Mouse (Mus musculus) ES-E14 (cell line): Measurements from ENCODE around the gene Eif4g3. TPM values are rescaled to one million over a fixed set of nuclear protein-coding genes. Genes with fewer than 3 reads are reported as not detected.
A peak's percentile ranks its signal among the peaks of the same experiment; 100 is the strongest.

Experiments
- DNase-seq: peaks from one replicate; pipeline ENCODE4 v3.0.0-alpha.2; 2013; ENCODE audit warnings: low read depth, low spot score
- H3K27ac ChIP-seq: 2 replicates; pipeline ENCODE4 v1.5.1; 2012; ENCODE audit warnings: low read depth, mild to moderate bottlenecking, low read length, moderate library complexity, mixed read lengths; ENCODE audit not compliant: poor library complexity, insufficient read depth, severe bottlenecking
- H3K36me3 ChIP-seq: 2 replicates; pipeline ENCODE4 v1.6.1; 2012; ENCODE audit warnings: mild to moderate bottlenecking, low read length, moderate library complexity, mixed read lengths; ENCODE audit not compliant: control insufficient read depth, poor library complexity, insufficient read depth, severe bottlenecking
- H3K4me1 ChIP-seq, 2 experiments: fragments of 150-350 bp in 1 of 2; sonication (generic) in 1 of 2; 2 replicates each; pipeline ENCODE4 v1.6.1; 2012; ENCODE audit warnings: low read length in 2 of 2, mild to moderate bottlenecking in 1 of 2, mixed read lengths in 1 of 2; ENCODE audit not compliant: control insufficient read depth in 2 of 2, insufficient read depth in 2 of 2, poor library complexity in 1 of 2
- H3K4me3 ChIP-seq, 2 experiments: fragments of 150-350 bp in 1 of 2; sonication (generic) in 1 of 2; 2 replicates each; pipeline ENCODE4 v1.5.1; 2012; ENCODE audit warnings: low read length in 2 of 2, low read depth in 1 of 2, mild to moderate bottlenecking in 1 of 2, mixed read lengths in 1 of 2; ENCODE audit not compliant: insufficient read depth in 1 of 2, poor library complexity in 1 of 2, severe bottlenecking in 1 of 2
- H3K9ac ChIP-seq: 2 replicates; pipeline ENCODE4 v1.6.1; 2012; ENCODE audit warnings: low read depth, mild to moderate bottlenecking, low read length, mixed read lengths; ENCODE audit not compliant: poor library complexity, insufficient read depth, severe bottlenecking
- H3K9me3 ChIP-seq: fragments of 150-350 bp; sonication (generic); 2 replicates; pipeline ENCODE4 v1.6.1; 2012; ENCODE audit warnings: low read depth, mild to moderate bottlenecking, low read length; ENCODE audit not compliant: control insufficient read depth, insufficient read depth
- CHD2 ChIP-seq: IDR thresholded peaks from 2 replicates; pipeline ENCODE4 v1.6.1; 2014; ENCODE audit warnings: mild to moderate bottlenecking, low read depth, low read length, inconsistent platforms
- HCFC1 ChIP-seq: IDR thresholded peaks from 2 replicates; pipeline ENCODE4 v1.6.1; 2012; ENCODE audit warnings: low read length, inconsistent platforms, borderline replicate concordance; ENCODE audit not compliant: insufficient read depth
- MAFK ChIP-seq: IDR thresholded peaks from 2 replicates; pipeline ENCODE4 v1.6.1; 2014; ENCODE audit warnings: mild to moderate bottlenecking, low read depth, low read length, inconsistent platforms; ENCODE audit not compliant: insufficient read depth
- ZC3H11A ChIP-seq: IDR thresholded peaks from 2 replicates; pipeline ENCODE4 v1.6.1; 2012; ENCODE audit warnings: low read depth, mild to moderate bottlenecking, inconsistent platforms, low read length, borderline replicate concordance
- ZNF384 ChIP-seq: IDR thresholded peaks from 2 replicates; pipeline ENCODE4 v1.6.1; 2012; ENCODE audit warnings: low read depth, low read length, inconsistent platforms
- in situ Hi-C, 2 experiments: fragments of 600-800 bp; cut with MboI; formaldehyde crosslinking; loops; one replicate each; pipeline ENCODE4 v1.15.1; 2025; ENCODE audit warnings: low sequenced_read_pairs in 2 of 2, inconsistent platforms in 1 of 2; ENCODE audit not compliant: unreplicated experiment in 2 of 2
- total RNA-seq: library from RNA; depleted of rRNA; stranded (reverse); fragments of 300-350 nt; gene quantifications from 2 replicates; pipeline ENCODE4 v1.2.3, GENCODE M21; 2012

Eif4g3 gene
- total RNA-seq, 1 experiment, result 18.7 TPM

GRCm38 (mm10) chr4:138107441-138108409, 114.9 kb downstream of the Eif4g3 start:
- peaks cover 14% of the 10 kb centered on the region; the same call in 1 of the 2 replicates for H3K36me3 ChIP-seq

GRCm38 (mm10) chr4:138108541-138108940, 115.7 kb downstream of the Eif4g3 start:
- Histone ChIP-seq H3K9ac (no peak overlapping the region), H3K4me3 (no peak overlapping the region), H3K27ac (no peak overlapping the region), H3K9me3 (no peaks in the 10 kb centered on the region), H3K4me1 (no peaks in the 10 kb centered on the region), H3K36me3 (peaks cover 14% of the 10 kb centered on the region; the same call in 1 of the 2 replicates)
- DNase-seq, result no peak
- no peak for TF ChIP-seq HCFC1
- in situ Hi-C loops, result no loop called here

More at GRCm38 (mm10) chr4:138107441-138108409, 114.9 kb downstream of the Eif4g3 start:
- Histone ChIP-seq H3K9me3 (no peaks in the 10 kb centered on the region), H3K4me1 (no peaks in the 10 kb centered on the region), H3K9ac (no peak overlapping the region), H3K27ac (no peak overlapping the region), H3K4me3 (no peak overlapping the region)
- TF ChIP-seq HCFC1 (no peak), MAFK (no peak), ZC3H11A (peak; percentile 55; the same call in 1 of the 2 replicates)
- peak; percentile 66 for DNase-seq
- in situ Hi-C loops, result no loop called here

- Histone ChIP-seq H3K9ac (no peak overlapping the region), H3K4me3 (no peak overlapping the region), H3K4me1 (no peaks in the 10 kb centered on the region), H3K9me3 (no peaks in the 10 kb centered on the region), H3K36me3 (peaks cover 14% of the 10 kb centered on the region; the same call in 1 of the 2 replicates), H3K27ac (no peak overlapping the region)
- no peak for TF ChIP-seq ZC3H11A
- TF ChIP-seq CHD2, result no peak
- no peak for TF ChIP-seq ZNF384
- TF ChIP-seq HCFC1, result no peak
- no peak for TF ChIP-seq MAFK
- in situ Hi-C loops, result no loop called here
- DNase-seq, result no peak
These were observed 116.5 kb downstream of the Eif4g3 start for GRCm38 (mm10) chr4:138109332-138109731.

- Histone ChIP-seq H3K36me3 (peaks cover 9% of the 10 kb centered on the region; the same call in 1 of the 2 replicates), H3K9ac (no peak overlapping the region), H3K9me3 (no peaks in the 10 kb centered on the region), H3K4me1 (no peaks in the 10 kb centered on the region), H3K4me3 (no peak overlapping the region), H3K27ac (no peak overlapping the region)
- DNase-seq, result no peak
- TF ChIP-seq MAFK (no peak), HCFC1 (no peak), CHD2 (no peak), ZC3H11A (no peak), ZNF384 (no peak)
- in situ Hi-C loops, result loop anchor here in 1 of 2 experiments (10.0 kb wide), 1 partner anchor 147 kb away; no protein-coding TSS in a partner anchor
These were observed 119.0 kb downstream of the Eif4g3 start for GRCm38 (mm10) chr4:138111858-138112257.
